Mouse (Mus musculus): Measurements from ENCODE around the gene 4921509C19Rik.
"Not testable (repeated sequence)": the region's sequence is repeated elsewhere in the genome, so short reads cannot be mapped to it uniquely, and the experiment has no call there.

4921509C19Rik gene
- long read RNA-seq, experiment 1, result 0 reads
- long read RNA-seq, experiment 2, result 0 reads

DNA sequence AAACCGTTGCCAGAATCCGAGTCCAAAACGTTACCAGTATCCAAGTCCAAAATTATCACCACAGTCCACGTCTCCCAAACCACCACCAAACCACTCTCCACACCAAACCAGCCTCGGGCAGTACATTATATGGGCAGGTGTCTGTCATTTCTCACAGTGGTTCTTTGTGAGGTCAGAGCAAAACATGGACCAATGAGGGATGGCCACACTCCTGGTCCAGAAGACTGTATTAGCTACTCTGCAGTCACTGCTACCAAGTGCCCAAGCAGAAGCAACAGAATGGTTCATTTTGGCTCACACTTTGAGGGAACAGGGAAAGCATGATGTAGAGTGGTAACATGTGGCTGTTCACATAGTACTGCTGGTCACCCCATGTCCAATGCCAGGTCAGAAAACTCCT, at the start of gene 4921509C19Rik:
Gene 4921509C19Rik, minus strand, starts transcription at position 101 of the 400 bp plus-strand sequence.
- intact Hi-C loops (cut with DNase I), result not testable (repeated sequence)

- intact Hi-C loops (cut with DNase I), result no loop called here
Measured at GRCm38 (mm10) chr2:151525520-151525919, 49.6 kb upstream of the 4921509C19Rik start.

DNA sequence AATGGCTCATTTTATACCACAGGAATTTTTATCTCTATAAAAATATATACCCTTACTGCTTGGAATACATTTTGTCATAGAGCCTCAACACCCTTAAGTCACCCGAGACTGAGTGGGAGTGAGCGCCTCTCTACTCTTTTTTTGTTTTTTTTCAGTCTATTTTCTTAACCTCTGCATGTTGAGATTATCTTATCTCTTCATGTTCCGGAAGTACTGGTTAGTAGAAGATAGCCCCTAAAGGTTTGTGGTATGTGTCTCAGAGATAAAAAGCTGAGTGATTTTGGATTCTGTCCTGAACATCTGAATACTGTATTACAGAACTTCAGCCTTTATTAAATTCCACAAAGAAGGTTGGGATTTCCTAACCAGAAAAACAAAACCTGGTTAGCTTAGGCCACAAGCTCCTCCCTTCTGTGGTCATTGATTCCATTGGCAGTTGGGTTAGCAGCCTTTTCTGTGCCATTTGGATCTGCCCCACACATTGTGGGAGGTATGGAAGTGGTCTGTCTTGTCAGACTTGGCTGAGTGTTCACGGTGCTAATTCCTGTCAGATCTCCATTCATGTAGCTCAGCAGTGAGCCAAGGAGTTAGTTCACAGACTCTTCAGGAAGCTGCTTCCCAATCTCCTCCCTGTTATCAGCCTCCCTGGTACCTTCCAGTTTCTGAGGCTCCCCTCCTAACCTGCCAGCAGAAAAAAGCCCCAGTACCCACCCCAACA, 48.5 kb upstream of the 4921509C19Rik start:
- intact Hi-C loops (cut with DNase I), result no loop called here

DNA sequence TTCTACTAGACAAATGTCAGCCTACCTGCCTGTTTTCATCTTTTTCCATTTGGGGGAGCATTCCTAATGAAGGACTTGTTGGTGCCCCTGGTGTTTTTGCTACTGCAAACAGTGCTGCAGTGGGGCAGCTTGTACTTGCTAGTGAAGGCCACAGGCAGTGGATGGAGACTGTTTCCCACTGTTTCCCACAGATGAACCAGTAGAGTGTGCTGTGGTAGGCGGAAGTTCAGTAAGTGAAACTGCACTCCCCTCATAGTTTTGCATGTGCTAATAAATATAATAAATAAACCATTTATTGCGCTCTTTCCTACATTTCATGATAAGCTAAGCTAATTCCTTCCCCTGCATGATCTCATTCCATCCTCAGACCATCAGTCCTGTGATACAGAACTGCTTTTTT, 43.0 kb upstream of the 4921509C19Rik start:
- intact Hi-C loops (cut with DNase I), result loop anchor here (10.0 kb wide), 1 partner anchor 156 kb away; no protein-coding TSS in a partner anchor

DNA sequence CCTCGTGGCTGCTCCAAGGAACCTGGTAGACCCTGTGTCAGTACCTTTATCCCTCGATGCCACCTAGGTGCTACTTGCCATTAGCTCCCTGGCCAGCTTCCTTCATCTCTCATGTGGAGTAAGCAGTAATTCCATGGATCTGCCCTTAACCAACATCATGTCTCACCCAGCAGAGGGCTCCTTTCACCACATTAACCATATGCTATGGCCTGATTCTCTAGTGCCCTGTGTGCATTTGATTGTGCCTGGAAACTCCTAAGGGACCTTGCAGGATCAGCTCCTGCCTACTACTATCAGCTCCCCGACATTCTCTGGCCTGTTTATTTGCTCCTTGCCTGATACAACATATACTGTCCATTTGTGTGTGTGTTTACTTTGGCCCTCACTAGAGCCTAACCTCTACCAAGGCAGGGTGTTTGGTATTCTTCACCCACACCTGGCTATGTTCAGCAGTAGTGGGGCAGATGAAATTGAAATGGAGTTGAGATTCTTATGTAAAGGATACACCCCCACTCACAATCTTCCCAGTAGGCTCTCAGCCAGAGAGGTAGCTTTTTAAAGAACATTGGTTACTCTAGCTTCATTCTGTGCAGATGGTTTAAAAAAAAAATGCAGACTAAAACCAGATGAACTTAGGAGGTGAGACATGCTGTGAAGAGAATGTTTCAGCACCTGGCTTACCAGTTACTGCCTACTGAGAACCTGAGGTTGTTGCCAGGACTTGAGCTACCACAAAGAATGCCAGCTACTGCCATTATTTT, 37.8 kb upstream of the 4921509C19Rik start:
- intact Hi-C loops (cut with DNase I), result loop anchor here (10.0 kb wide), 1 partner anchor 161 kb away; no protein-coding TSS in a partner anchor

DNA sequence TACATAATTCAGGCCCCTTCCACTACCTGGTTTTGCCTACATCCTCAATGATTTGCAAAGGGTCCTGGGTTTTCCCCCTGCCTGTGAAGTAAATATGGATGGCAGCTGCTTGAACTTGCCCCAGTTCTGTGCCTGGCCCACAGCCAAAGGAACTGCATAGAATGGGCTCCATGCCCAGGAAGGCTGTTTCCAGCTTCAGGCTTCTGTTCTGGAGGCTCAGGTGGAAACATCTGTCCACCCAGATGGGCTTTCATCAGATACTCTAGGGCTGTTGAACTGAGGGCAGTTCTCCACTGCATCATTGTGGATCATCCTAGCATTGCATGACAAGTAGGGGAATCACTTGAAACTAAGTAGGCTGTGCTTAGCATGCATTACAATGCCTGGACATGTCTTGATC, 36.2 kb upstream of the 4921509C19Rik start:
- intact Hi-C loops (cut with DNase I), result loop anchor here (10.0 kb wide), 1 partner anchor 163 kb away; no protein-coding TSS in a partner anchor

DNA sequence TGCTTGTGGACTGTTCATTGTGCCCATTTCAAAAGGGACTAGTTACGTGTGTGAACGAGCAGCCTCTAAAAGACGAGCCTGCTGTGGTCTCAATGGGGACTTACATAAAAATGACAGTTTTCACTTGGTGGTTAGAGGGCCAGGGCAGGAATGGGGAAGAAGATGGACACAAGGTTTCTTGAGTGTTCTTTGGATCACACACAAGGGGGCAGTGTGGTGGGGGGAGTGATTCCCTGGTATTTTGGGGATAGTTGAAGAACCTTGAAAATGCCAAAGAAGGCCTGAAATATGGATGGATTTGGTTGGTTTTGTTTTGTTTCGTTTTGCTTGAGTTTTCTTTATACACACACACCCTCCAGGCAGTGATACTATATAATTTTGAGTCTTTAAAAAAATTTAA, 28.3 kb upstream of the 4921509C19Rik start:
- intact Hi-C loops (cut with DNase I), result no loop called here

GRCm38 (mm10) chr2:151500442-151501007, 24.6 kb upstream of the 4921509C19Rik start:
- intact Hi-C loops (cut with DNase I), result no loop called here

- intact Hi-C loops (cut with DNase I), result loop anchor here (10.0 kb wide), 1 partner anchor 76 kb away; the partner anchor contains the start of gene Sdcbp2
Measured at GRCm38 (mm10) chr2:151498358-151498757, 22.4 kb upstream of the 4921509C19Rik start.

- intact Hi-C loops (cut with DNase I), result loop anchor here (1.0 to 10.0 kb wide), 3 partner anchors 48 to 183 kb away; partner anchors contain the start of genes Fkbp1a and Sdcbp2
Measured at GRCm38 (mm10) chr2:151494035-151494803, 18.3 kb upstream of the 4921509C19Rik start, which contains the start of gene Nsfl1c. TSS of gene Nsfl1c (plus strand) at chr2:151494182.

DNA sequence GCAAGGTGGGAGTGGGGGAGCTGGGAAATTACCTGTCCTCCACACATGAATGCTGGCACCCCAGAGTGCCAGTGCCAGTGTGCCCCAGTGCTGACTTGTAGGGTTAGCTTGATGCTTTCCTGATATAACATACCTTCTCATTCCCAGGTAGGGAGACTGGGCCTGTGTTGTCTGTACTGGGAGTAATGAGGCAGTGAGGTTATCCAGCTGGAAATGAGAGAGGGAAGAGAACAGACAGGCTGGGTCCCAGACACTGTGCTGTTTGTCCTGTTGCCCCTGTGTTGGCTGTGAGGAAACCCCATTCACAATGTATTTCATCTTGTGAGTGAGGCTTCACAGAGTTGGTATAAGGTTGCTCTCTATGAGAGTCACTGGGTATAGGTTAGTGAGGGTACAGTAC, 10.5 kb upstream of the 4921509C19Rik start:
- intact Hi-C loops (cut with DNase I), result no loop called here

DNA sequence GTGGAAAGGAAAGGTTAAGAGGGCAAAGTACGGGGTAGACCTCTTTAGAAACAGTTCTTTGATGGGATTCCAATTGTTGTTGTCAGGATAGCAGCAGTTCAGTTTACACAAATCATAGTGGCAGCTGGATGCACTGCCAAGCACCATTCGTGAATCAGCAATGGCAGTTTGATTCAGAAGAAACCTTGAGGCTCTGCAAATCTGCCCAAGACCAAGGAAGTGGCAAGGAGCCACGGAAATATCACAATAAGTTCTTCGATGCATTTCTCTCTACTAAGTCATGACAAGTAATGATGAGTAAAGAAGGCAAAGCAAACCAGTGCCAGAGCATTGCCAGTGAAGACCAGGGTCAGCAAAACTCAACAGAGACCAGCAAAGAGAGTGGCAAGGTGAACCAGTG, 41.0 kb downstream of the 4921509C19Rik start:
- intact Hi-C loops (cut with DNase I), result not testable (repeated sequence)

- intact Hi-C loops (cut with DNase I), result not testable (repeated sequence)
Measured at GRCm38 (mm10) chr2:151434203-151434602, 41.8 kb downstream of the 4921509C19Rik start.
